Comparison of ENCODE assay signal across 16 mouse cellular contexts in genomic region chrX:169933228-169933627, GRCm38 (mm10).
"Had no signal": no experiment of that assay in that cellular context is flagged by ENCODE, and none has a peak within 500 bp of the region (broad histone marks: within the 10 kb centered on the region; RNA-seq: fewer than 3 reads in every experiment).

No protein-coding gene starts in this region.

- H3K27ac ChIP-seq: neural tube, embryonic 13.5 days; neural tube, embryonic 15.5 days; stomach, embryonic 15.5 days; stomach, postnatal 0 days had no signal

- H3K9ac ChIP-seq: neural tube, embryonic 13.5 days; neural tube, embryonic 15.5 days; stomach, embryonic 15.5 days had no signal

- H3K36me3 ChIP-seq: neural tube, embryonic 13.5 days; neural tube, embryonic 15.5 days; stomach, embryonic 15.5 days had no signal

- H3K27me3 ChIP-seq: stomach, embryonic 15.5 days had no signal

- H3K4me3 ChIP-seq: neural tube, embryonic 13.5 days; neural tube, embryonic 15.5 days; stomach, embryonic 15.5 days had no signal

- DNase-seq: retina, postnatal 1 day; right cerebral cortex, adult 18-20 months; right cerebral cortex, postnatal 14 days; right cerebral cortex, postnatal 25 days; right cerebral cortex, postnatal 4 days; spleen, adult 18-20 months; thymus, adult 18-20 months; thymus, adult 2 months; thymus, postnatal 14 days; thymus, postnatal 25 days; thymus, postnatal 36 days; thymus, postnatal 4 days had no signal

- H3K4me1 ChIP-seq: neural tube, embryonic 13.5 days; neural tube, embryonic 15.5 days; stomach, embryonic 15.5 days had no signal

- H3K4me2 ChIP-seq: neural tube, embryonic 13.5 days; neural tube, embryonic 15.5 days; stomach, embryonic 15.5 days had no signal

- H3K9me3 ChIP-seq: neural tube, embryonic 13.5 days; neural tube, embryonic 15.5 days; stomach, embryonic 15.5 days had no signal
